Mouse (Mus musculus) testis, adult 2 months (tissue): ENCODE data around the gene Tsga10ip.

Experiments used
- CTCF ChIP-seq: fragments of 200-500 bp; IDR thresholded peaks from 2 replicates; pipeline ENCODE4 v1.5.1; 2012; ENCODE audit warnings: low read depth, mild to moderate bottlenecking, inconsistent platforms, low read length, moderate library complexity; ENCODE audit not compliant: control insufficient read depth, insufficient read depth, insufficient replicate concordance
- POLR2A ChIP-seq: fragments of 200-500 bp; IDR thresholded peaks from 2 replicates; pipeline ENCODE4 v1.6.1; 2012; ENCODE audit warnings: low read depth, mild to moderate bottlenecking, inconsistent platforms, low read length, moderate library complexity; ENCODE audit not compliant: control insufficient read depth

DNA sequence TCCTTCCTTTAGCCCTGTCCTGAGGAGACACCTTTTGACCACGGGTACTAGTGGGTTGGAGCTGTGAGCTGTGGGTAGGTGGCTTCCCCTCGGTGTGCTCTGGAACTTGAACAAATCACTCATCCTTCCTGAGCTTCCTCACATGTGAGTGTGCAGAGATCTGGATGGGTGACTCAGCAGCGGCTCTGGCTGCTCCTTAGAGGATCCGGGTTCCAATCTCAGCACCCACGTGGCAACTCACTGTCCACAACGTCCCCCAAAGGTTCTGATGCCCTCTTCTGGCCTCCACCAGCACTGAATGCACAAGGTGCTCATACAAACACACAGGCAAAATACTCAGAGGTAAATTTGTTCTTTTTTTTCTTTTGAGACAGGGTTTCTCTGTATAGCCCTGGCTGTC, 49.4 kb upstream of the Tsga10ip start:
- TF ChIP-seq CTCF, result no peak
- TF ChIP-seq POLR2A, result no peak
